18 mouse cellular contexts compared by ENCODE assay signal in genomic region chr11:50238821-50239791, GRCm38 (mm10). TPM values are rescaled to one million over a fixed set of nuclear protein-coding genes. Genes with fewer than 3 reads are reported as not detected.
DNase-seq lines count a peak whose midpoint lies in the region; ATAC-seq and TF ChIP-seq lines count a peak whose summit lies in the region.
"Had no signal": no experiment of that assay in that cellular context is flagged by ENCODE, and none has a peak within 500 bp of the region (broad histone marks: within the 10 kb centered on the region; RNA-seq: fewer than 3 reads in every experiment).

No protein-coding gene starts in this region.

- peak; percentile 93 for DNase-seq in heart, adult 11 months
- DNase-seq in heart, postnatal 14 days: no peak
- DNase-seq in liver, postnatal 0 days: no peak
- DNase-seq in stomach, postnatal 0 days (ENCODE audit: low spot score): no peak
- no peak for DNase-seq in left cerebral cortex, adult 11 months (ENCODE audit: low spot score)
- no peak for DNase-seq in layer of hippocampus, adult 9-11 months
- DNase-seq: cerebellum, adult 9-10 months; heart, postnatal 10 days; kidney, adult 8-10 months; retina, postnatal 1 day had no signal

- H3K4me2 ChIP-seq in liver, embryonic 12.5 days: peak overlapping the region; percentile 100
- H3K4me2 ChIP-seq in liver, postnatal 0 days (ENCODE audit: low read depth, low read length): no peak overlapping the region
- H3K4me2 ChIP-seq in liver, embryonic 16.5 days (ENCODE audit: low read depth, low read length): no peak overlapping the region
- H3K4me2 ChIP-seq in stomach, postnatal 0 days (replicated peaks; ENCODE audit: low read depth): no peak overlapping the region
- H3K4me2 ChIP-seq: embryonic facial prominence, embryonic 12.5 days; hindbrain, embryonic 13.5 days had no signal

- H3K9ac ChIP-seq in liver, embryonic 12.5 days: no peak overlapping the region; the same call in 1 of the 2 replicates
- no peak overlapping the region for H3K9ac ChIP-seq in liver, postnatal 0 days (replicated peaks)
- H3K9ac ChIP-seq in liver, embryonic 16.5 days (ENCODE audit: low read depth, low read length): no peak overlapping the region
- no peak overlapping the region for H3K9ac ChIP-seq in stomach, postnatal 0 days (ENCODE audit: low read length)
- H3K9ac ChIP-seq: embryonic facial prominence, embryonic 12.5 days; hindbrain, embryonic 13.5 days; lung, embryonic 15.5 days had no signal

- intact Hi-C loops in heart, postnatal 14 days (cut with DNase I): no loop called here

- peaks cover 16% of the 10 kb centered on the region for H3K36me3 ChIP-seq in liver, embryonic 12.5 days
- peaks cover 13% of the 10 kb centered on the region for H3K36me3 ChIP-seq in liver, postnatal 0 days (replicated peaks; ENCODE audit: insufficient read depth, low read length)
- H3K36me3 ChIP-seq in liver, embryonic 16.5 days (ENCODE audit: control insufficient read depth, insufficient read depth): peaks cover 8% of the 10 kb centered on the region
- H3K36me3 ChIP-seq in stomach, postnatal 0 days (ENCODE audit: control insufficient read depth, insufficient read depth, low read length): no peaks in the 10 kb centered on the region; the same call in 1 of the 2 replicates

- no peak for TF ChIP-seq CTCF in liver, postnatal 0 days (IDR thresholded peaks at IDR 0.05; ENCODE audit: low read depth)
- TF ChIP-seq CTCF in stomach, postnatal 0 days (IDR thresholded peaks at IDR 0.05; ENCODE audit: low read depth): no peak

- H3K4me3 ChIP-seq in liver, embryonic 12.5 days: no peak overlapping the region
- no peak overlapping the region for H3K4me3 ChIP-seq in liver, postnatal 0 days (ENCODE audit: low read depth, low read length)
- no peak overlapping the region for H3K4me3 ChIP-seq in liver, embryonic 16.5 days (ENCODE audit: low read depth, low read length)
- no peak overlapping the region for H3K4me3 ChIP-seq in stomach, postnatal 0 days (ENCODE audit: low read depth, low read length)
- H3K4me3 ChIP-seq: embryonic facial prominence, embryonic 12.5 days; hindbrain, embryonic 13.5 days; lung, embryonic 15.5 days had no signal

- no peak overlapping the region for H3K27ac ChIP-seq in liver, embryonic 12.5 days
- H3K27ac ChIP-seq in liver, postnatal 0 days (ENCODE audit: low read depth): no peak overlapping the region
- 0 out of 2 replicates have a peak overlapping the region, but pooled peaks have one; percentile 14 for H3K27ac ChIP-seq in liver, embryonic 16.5 days (ENCODE audit: low read length)
- H3K27ac ChIP-seq in stomach, postnatal 0 days (replicated peaks): peak overlapping the region; percentile 24; the same call in 1 of the 2 replicates
- H3K27ac ChIP-seq: embryonic facial prominence, embryonic 12.5 days; hindbrain, embryonic 13.5 days; lung, embryonic 15.5 days had no signal

- H3K27me3 ChIP-seq in liver, embryonic 12.5 days (replicated peaks): peaks cover 6% of the 10 kb centered on the region; the same call in 1 of the 2 replicates
- no peaks in the 10 kb centered on the region for H3K27me3 ChIP-seq in liver, postnatal 0 days (ENCODE audit: insufficient read depth, low read length)
- peaks cover 2% of the 10 kb centered on the region; the same call in 1 of the 2 replicates for H3K27me3 ChIP-seq in liver, embryonic 16.5 days (ENCODE audit: control insufficient read depth, insufficient read depth, low read depth, low read length)
- no peaks in the 10 kb centered on the region for H3K27me3 ChIP-seq in stomach, postnatal 0 days (ENCODE audit: control insufficient read depth, insufficient read depth, low read length)
- H3K27me3 ChIP-seq: CH12.LX had no signal

- no peak for ATAC-seq in liver, embryonic 12.5 days
- no peak for ATAC-seq in liver, postnatal 0 days
- no peak for ATAC-seq in liver, embryonic 16.5 days (ENCODE audit: low read depth)
- no peak for ATAC-seq in stomach, postnatal 0 days (ENCODE audit: low FRiP score, low TSS enrichment)
- ATAC-seq: inflammation-experienced regulatory T-cells, adult 6 months; midbrain, embryonic 16.5 days had no signal

- H3K9me3 ChIP-seq in liver, embryonic 12.5 days (replicated peaks): no peaks in the 10 kb centered on the region
- H3K9me3 ChIP-seq in liver, postnatal 0 days (ENCODE audit: low read length): no peaks in the 10 kb centered on the region
- no peaks in the 10 kb centered on the region for H3K9me3 ChIP-seq in liver, embryonic 16.5 days (replicated peaks; ENCODE audit: control insufficient read depth, low read length)
- H3K9me3 ChIP-seq in stomach, postnatal 0 days (ENCODE audit: control insufficient read depth, low read length): no peaks in the 10 kb centered on the region
- H3K9me3 ChIP-seq: embryonic facial prominence, embryonic 12.5 days; hindbrain, embryonic 13.5 days; lung, embryonic 15.5 days had no signal

- 62% methylated on average over 9 of the region's 9 CpGs for WGBS in liver, embryonic 12.5 days (ENCODE audit: insufficient replicate concordance)
- 69% methylated on average over 9 of the region's 9 CpGs for WGBS in liver, postnatal 0 days (ENCODE audit: insufficient replicate concordance)
- WGBS in liver, embryonic 16.5 days (ENCODE audit: insufficient replicate concordance): 59% methylated on average over 9 of the region's 9 CpGs
- 86% methylated on average over 9 of the region's 9 CpGs for WGBS in stomach, postnatal 0 days

- no peak for TF ChIP-seq EP300 in liver, postnatal 0 days (IDR thresholded peaks at IDR 0.05; ENCODE audit: low read depth)
- TF ChIP-seq EP300 in stomach, postnatal 0 days (optimal IDR thresholded peaks at IDR 0.05): no peak

- H3K4me1 ChIP-seq in liver, embryonic 12.5 days: peaks cover 48% of the 10 kb centered on the region
- peaks cover 27% of the 10 kb centered on the region for H3K4me1 ChIP-seq in liver, postnatal 0 days (ENCODE audit: insufficient read depth)
- peaks cover 32% of the 10 kb centered on the region for H3K4me1 ChIP-seq in liver, embryonic 16.5 days (ENCODE audit: control insufficient read depth, low read depth, low read length)
- H3K4me1 ChIP-seq in stomach, postnatal 0 days (replicated peaks; ENCODE audit: control insufficient read depth, insufficient read depth): 0 out of 2 replicates have a peak, but pooled peaks cover 4% of the 10 kb centered on the region

RNA-seq across cellular contexts. Expression of gene Ltc4s, which starts 0.7 kb away (rescaled TPM):
- 1 to 10 TPM; 7.4 to 8.7 TPM for total RNA-seq in heart, postnatal 14 days (2021)
- polyA plus RNA-seq in liver, embryonic 12.5 days (2016; fragmentation: Nextera tagmentation; extraction: Ambion mirVana): 0.87 and 1.0 TPM in 2 replicates
- 0.68 and 0.89 TPM in 2 replicates for polyA plus RNA-seq in liver, postnatal 0 days (2015; fragmentation: Nextera tagmentation; extraction: Ambion mirVana)
- polyA plus RNA-seq in liver, embryonic 16.5 days (2015; fragmentation: Nextera tagmentation; extraction: Ambion mirVana): 0.50 and 0.61 TPM in 2 replicates
- polyA plus RNA-seq in stomach, postnatal 0 days (2015; fragmentation: Nextera tagmentation; extraction: Ambion mirVana): 13.2 and 13.8 TPM in 2 replicates
- polyA plus RNA-seq: inflammation-experienced regulatory T-cells, adult 6 months had no signal

RNA-seq across cellular contexts. Expression of gene Mgat4b, which starts 28.4 kb away (rescaled TPM):
- 100 to 1,000 TPM in 1 of 2 experiments, 10 to 100 TPM in 1; 97.2 to 101 TPM for total RNA-seq in heart, postnatal 14 days (2021)
- 29.1 and 30.7 TPM in 2 replicates for polyA plus RNA-seq in liver, embryonic 12.5 days (2016; fragmentation: Nextera tagmentation; extraction: Ambion mirVana)
- polyA plus RNA-seq in liver, postnatal 0 days (2015; fragmentation: Nextera tagmentation; extraction: Ambion mirVana): 17.2 and 18.6 TPM in 2 replicates
- 2.2 and 3.1 TPM in 2 replicates for polyA plus RNA-seq in liver, embryonic 16.5 days (2015; fragmentation: Nextera tagmentation; extraction: Ambion mirVana)
- 30.8 and 32.6 TPM in 2 replicates for polyA plus RNA-seq in stomach, postnatal 0 days (2015; fragmentation: Nextera tagmentation; extraction: Ambion mirVana)

RNA-seq across cellular contexts. Expression of gene Sqstm1, which starts 28.5 kb away (rescaled TPM):
- total RNA-seq in heart, postnatal 14 days (2021): 100 to 1,000 TPM; 234 to 282 TPM
- 143 and 152 TPM in 2 replicates for polyA plus RNA-seq in liver, embryonic 12.5 days (2016; fragmentation: Nextera tagmentation; extraction: Ambion mirVana)
- 154 and 172 TPM in 2 replicates for polyA plus RNA-seq in liver, postnatal 0 days (2015; fragmentation: Nextera tagmentation; extraction: Ambion mirVana)
- polyA plus RNA-seq in liver, embryonic 16.5 days (2015; fragmentation: Nextera tagmentation; extraction: Ambion mirVana): 165 and 182 TPM in 2 replicates
- 211 and 220 TPM in 2 replicates for polyA plus RNA-seq in stomach, postnatal 0 days (2015; fragmentation: Nextera tagmentation; extraction: Ambion mirVana)

RNA-seq across cellular contexts. Expression of gene Maml1, which starts 53.0 kb away (rescaled TPM):
- total RNA-seq in heart, postnatal 14 days (2021): 10 to 100 TPM; 14.7 to 17.8 TPM
- polyA plus RNA-seq in liver, embryonic 12.5 days (2016; fragmentation: Nextera tagmentation; extraction: Ambion mirVana): 3.2 and 3.3 TPM in 2 replicates
- 1.6 TPM in 2 replicates for polyA plus RNA-seq in liver, postnatal 0 days (2015; fragmentation: Nextera tagmentation; extraction: Ambion mirVana)
- polyA plus RNA-seq in liver, embryonic 16.5 days (2015; fragmentation: Nextera tagmentation; extraction: Ambion mirVana): 1.3 and 1.5 TPM in 2 replicates
- 2.4 TPM in 2 replicates for polyA plus RNA-seq in stomach, postnatal 0 days (2015; fragmentation: Nextera tagmentation; extraction: Ambion mirVana)

Comparison
In these comparisons a context has a peak if more than half of its experiments do, and no peak if none do; other contexts are left out.
1. H3K27ac ChIP-seq: peak in liver, embryonic 16.5 days (single experiment) and stomach, postnatal 0 days (single experiment); none in liver, embryonic 12.5 days (single experiment) and liver, postnatal 0 days (single experiment).